Mouse (Mus musculus) frontal cortex, adult 2 months (tissue): ENCODE data around the gene Ccdc32. TPM values are rescaled to one million over a fixed set of nuclear protein-coding genes. Genes with fewer than 3 reads are reported as not detected.
"Not testable (repeated sequence)": the region's sequence is repeated elsewhere in the genome, so short reads cannot be mapped to it uniquely, and the experiment has no call there.

Source experiments
- DNase-seq, 2 experiments: peaks; one replicate each; pipeline ENCODE4 v3.0.0; 2022; ENCODE audit warnings: low spot score in 1 of 2; ENCODE audit errors: extremely low spot score in 1 of 2
- polyA plus RNA-seq: library from polyadenylated mRNA; depleted of rRNA; stranded (reverse); fragments of >200 nt; gene quantifications from 2 replicates; pipeline ENCODE4 v1.2.3, GENCODE M21; 2012

Gene Ccdc32
- polyA plus RNA-seq, 1 experiment, result 44.2 TPM

DNA sequence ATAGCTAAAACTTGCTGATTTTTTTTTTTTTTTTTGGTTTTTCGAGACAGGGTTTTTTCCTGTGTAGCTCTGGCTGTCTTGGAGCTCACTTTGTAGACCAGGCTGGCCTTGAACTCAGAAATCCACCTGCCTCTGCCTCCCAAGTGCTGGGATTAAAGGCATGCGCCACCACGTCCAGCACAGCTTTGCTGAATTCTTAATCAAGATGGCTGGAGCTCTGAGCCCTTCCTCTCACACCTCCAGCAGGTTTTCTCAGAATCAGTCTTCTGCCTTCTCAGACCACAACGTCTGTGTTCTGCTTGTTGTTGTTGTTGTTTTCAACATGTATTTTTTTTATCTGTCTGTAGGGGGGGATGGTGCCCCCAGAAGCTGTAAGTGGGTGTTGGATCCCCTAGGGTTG, 12.9 kb downstream of the Ccdc32 start:
- not testable (repeated sequence) for DNase-seq

DNA sequence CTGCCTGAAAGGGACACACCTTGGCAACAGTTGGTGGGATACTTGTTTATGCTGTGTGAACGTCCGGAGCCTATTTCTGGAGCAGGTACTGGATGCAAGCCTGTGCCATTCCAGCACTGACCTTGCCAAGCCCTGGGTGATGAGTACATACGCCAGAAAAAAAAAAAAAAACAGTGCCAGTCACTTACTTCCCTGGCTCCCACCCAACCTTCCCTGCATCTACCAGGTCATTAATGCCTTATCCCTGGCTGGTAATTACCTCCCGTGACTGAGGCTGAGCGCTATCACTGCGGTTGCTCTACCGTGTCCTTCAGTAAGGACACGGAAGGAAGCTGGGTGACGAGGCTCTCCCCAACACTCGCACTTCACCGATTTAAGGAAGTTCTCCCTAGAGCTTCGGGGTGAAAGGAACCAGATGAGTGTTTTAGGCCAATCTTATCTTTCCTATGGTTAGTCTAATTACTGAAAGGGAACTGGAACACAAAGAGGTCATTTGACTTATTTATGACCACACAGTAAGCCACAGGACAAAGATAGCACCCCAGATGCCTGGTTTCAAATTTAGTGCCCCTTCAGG, 13.5 kb downstream of the Ccdc32 start:
- no peak for DNase-seq

DNA sequence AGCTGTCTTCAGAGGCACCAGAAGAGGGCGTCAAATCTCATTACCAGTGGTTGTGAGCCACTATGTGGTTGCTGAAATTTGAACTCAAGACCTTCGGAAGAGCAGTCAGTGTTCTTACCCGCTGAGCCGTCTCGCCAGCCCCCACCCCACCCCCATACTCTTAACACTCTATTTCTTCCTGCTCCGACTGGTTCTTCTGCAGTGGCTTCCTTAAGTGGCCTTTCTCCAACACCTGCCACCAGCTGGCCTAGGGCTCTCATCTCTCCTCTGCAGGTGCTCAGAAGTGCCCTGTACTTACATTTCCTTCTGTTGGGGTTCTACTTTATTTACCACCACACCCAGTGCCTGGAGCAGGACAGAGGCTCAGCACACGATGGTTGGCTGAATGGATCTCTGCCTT, 14.2 kb downstream of the Ccdc32 start:
- no peak for DNase-seq

DNA sequence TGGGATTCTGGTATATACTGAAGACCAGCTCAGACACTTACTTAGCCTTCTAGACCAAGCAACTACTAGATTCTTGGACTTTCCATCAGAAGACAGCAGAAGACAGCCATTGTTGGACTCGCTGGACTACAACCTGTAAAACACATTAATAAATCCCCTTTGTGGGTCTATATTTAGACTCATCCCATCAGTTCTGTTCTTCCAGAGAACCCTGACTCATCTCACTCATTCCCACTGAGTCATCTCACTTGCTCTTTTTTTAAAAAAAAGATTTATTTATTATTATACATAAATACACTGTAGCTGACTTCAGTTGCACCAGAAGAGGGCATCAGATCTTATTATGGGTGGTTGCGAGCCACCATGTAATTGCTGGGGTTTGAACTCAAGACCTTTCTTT, 19.8 kb downstream of the Ccdc32 start:
- no peak for DNase-seq

DNA sequence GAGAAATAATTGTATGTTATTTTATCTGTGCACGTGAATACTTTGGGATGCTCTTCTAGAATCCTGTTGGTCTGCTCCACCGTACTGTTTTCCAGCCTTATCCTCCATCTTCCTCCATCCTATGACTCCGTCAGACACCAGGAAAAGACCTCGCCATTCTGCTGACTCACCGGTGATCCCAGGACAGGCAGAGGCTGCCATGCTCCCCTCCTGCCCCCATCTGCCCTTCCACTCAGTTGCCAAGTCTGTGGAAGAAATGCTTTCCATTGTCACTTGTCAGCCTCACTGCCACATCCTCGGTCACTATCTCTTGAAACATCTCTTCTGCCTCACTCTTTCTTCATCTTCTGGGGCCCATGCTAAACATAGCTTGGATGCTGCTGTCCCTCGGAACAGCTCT, 22.3 kb downstream of the Ccdc32 start:
- DNase-seq, result no peak

DNA sequence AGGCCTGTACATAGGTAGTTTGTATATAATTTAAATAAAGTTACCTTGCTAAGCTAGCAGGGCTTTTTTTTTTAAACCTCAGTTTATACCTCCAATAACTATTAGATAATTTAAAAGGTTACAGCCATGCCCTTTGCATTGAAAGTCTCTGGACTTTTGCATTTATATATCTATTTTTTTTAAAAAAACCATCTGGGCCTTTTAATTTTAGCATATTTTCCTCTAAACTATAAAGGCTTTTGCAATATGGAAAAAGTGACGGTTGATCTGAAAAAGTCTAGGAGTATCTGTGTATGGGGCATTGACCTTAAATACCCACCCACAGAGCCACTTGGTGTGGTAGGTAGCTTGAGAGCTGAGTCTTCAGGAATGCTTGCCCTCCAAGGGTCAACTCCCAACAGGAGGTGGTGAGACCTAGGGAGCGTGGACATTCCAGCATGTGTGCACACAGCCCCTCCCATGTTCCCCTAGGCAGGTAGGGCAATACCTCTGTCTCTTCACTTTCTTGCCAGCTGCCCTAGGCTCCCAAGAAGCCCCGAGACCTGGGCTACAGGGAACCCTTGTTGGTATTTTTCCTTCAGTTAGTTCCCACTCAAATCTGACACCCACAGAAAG, 30.1 kb downstream of the Ccdc32 start:
- no peak for DNase-seq

- DNase-seq, result no peak
These were observed 30.9 kb downstream of the Ccdc32 start for GRCm38 (mm10) chr2:118998115-118998866.

- DNase-seq, result no peak
These were observed 32.4 kb downstream of the Ccdc32 start for GRCm38 (mm10) chr2:118996798-118997105.

- DNase-seq, result no peak
These were observed 33.0 kb downstream of the Ccdc32 start for GRCm38 (mm10) chr2:118995919-118996797.

GRCm38 (mm10) chr2:118995490-118995889, 33.7 kb downstream of the Ccdc32 start:
- peak; percentile 68 for DNase-seq

DNA sequence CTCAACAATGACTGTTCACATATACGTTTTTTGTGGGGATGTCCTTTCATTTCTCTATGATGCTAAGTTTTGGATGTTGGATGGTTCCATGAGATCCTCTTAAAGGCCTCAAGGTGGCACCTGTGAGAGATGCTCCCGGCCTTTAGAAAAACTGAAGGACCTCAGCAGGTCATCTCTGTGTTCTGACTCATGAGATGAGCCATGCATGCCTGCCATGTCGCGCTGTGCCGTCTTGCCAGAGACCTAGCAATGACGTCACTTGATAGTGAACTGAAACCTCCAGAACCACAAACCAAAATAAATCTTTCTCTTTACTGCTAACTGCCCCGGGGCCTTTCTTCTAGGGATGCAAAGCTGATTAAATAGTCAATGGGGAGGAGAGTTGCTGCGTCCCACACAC, 45.4 kb downstream of the Ccdc32 start:
- DNase-seq, result no peak

DNA sequence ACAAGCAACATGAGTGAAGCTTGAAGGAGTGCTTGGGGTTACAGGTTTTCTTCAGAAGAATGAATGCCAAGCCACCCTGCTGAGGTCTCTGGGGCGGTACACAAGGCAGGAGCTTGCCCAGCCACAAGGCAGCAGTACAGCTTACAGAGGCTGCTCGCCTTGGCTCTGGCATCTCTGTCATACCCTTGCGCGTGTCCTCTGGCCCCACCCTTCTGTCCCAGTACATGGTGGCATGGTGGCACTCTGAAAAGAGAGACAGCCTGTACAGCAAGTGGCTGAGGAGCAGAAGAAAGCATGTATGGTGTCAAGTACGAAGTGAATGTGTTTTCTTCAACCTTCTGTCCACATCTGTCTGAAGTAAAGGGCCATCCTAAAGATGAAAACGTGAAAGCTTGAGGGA, 48.4 kb downstream of the Ccdc32 start:
- DNase-seq, result no peak

DNA sequence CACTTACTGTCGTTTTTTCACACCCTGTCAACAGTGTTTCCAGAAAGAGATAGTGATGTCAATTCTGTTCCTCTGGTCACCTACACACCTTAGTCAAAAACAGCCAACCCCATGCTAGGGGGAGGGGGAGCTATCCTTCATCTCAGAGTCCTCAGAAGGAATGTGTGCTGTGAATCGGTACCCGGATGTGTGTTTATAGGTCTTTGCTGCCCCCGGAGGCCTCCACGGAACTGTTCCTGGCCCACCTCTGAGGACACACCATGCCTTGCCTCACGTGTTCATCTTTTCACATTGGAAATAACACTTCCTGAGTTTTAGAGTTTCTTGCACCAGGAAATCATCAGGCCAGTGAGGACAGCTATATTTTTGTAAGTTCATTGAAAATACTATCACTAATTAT, 51.1 kb downstream of the Ccdc32 start:
- no peak for DNase-seq

DNA sequence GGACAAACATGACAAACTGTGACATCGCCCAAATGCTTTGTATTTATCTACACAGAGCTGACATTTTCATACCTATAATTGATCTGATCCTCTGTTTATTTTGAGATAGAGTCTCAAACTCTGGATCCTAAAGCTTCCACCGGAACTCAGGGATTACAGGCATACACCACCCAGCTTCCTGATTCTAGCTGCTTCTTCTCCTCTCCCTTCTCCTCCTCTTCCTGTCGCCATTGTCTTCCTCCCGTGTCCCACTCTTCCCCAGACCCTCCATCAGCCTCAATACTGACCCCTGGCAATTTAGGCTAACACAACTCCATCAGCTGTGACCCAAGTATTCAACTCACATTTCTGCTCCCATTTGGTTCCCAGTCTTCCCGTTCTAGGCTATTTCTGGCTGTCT, 52.3 kb downstream of the Ccdc32 start:
- DNase-seq, result no peak

GRCm38 (mm10) chr2:118976282-118976929, 52.8 kb downstream of the Ccdc32 start:
- DNase-seq, result peak; percentile 60 to 85

DNA sequence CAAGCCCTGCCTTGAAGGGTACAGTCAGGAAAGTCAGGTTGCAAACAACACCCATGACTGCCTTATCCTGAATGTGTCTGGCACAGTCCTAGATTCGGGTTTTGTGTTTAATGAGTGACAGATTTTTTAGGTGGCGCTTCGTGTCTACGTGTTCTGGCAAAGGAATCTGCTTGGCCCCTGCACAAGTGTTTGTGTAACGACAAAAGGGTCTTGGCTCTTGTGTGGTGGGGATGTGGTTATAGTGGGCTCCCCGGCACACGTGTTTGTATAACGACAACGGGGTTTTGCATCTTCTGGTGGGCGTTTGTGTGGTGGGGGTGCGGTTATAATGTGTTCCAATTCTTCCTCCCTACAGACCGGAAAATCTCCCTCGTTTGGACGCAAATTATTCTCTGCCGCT, 53.3 kb downstream of the Ccdc32 start:
- peak in 1 of 2 experiments; percentile 26 for DNase-seq

- DNase-seq, result peak; percentile 55 to 90
These were observed 56.4 kb downstream of the Ccdc32 start for GRCm38 (mm10) chr2:118972687-118973376.

GRCm38 (mm10) chr2:118972048-118972447, 57.1 kb downstream of the Ccdc32 start:
- DNase-seq, result no peak

GRCm38 (mm10) chr2:118969585-118970147, 59.5 kb downstream of the Ccdc32 start:
- no peak for DNase-seq
